Mouse (Mus musculus) limb, embryonic 10.5 days (tissue): ENCODE measurements around the gene Vmn1r100. TPM values are rescaled to one million over a fixed set of nuclear protein-coding genes. Genes with fewer than 3 reads are reported as not detected.
"Not testable (repeated sequence)": the region's sequence is repeated elsewhere in the genome, so short reads cannot be mapped to it uniquely, and the experiment has no call there.

ENCODE experiments used
- DNase-seq: peaks from one replicate; pipeline ENCODE4 v3.0.0-alpha.2; 2017; ENCODE audit warnings: low spot score
- H3K27ac ChIP-seq: fragments of 300-500 bp; sonication (generic); 2 replicates; pipeline ENCODE4 v1.5.1; 2016; ENCODE audit warnings: mild to moderate bottlenecking
- H3K27me3 ChIP-seq: fragments of 300-500 bp; sonication (generic); 2 replicates; pipeline ENCODE4 v1.6.1; 2016; ENCODE audit warnings: low read depth, mild to moderate bottlenecking; ENCODE audit not compliant: poor library complexity, severe bottlenecking
- H3K36me3 ChIP-seq: fragments of 300-500 bp; sonication (generic); 2 replicates; pipeline ENCODE4 v1.6.1; 2016; ENCODE audit warnings: mild to moderate bottlenecking, moderate library complexity
- H3K4me1 ChIP-seq: fragments of 300-500 bp; sonication (generic); 2 replicates; pipeline ENCODE4 v1.6.1; 2016
- H3K4me3 ChIP-seq: fragments of 300-500 bp; sonication (generic); 2 replicates; pipeline ENCODE4 v1.5.1; 2016; ENCODE audit warnings: mild to moderate bottlenecking, moderate library complexity
- H3K9me3 ChIP-seq: fragments of 300-500 bp; sonication (generic); replicated peaks from 2 replicates; pipeline ENCODE4 v1.6.1; 2016; ENCODE audit warnings: mild to moderate bottlenecking
- WGBS: fragments of 180-500 bp; shearing (Covaris S2); methylation state at CpG from one replicate; pipeline ENCODE4 v1.1.7; 2016; 5-methylcytosine and 5-hydroxymethylcytosine counted together
- polyA plus RNA-seq: library from polyadenylated mRNA; unstranded; fragments of >200 nt; fragmentation: Nextera tagmentation; extraction: Ambion mirVana; gene quantifications from 2 replicates; pipeline ENCODE4 v1.2.1, GENCODE M21; 2016

Gene Vmn1r100
- not detected in 2 replicates for polyA plus RNA-seq

GRCm38 (mm10) chr7:20417642-20418041, at the start of gene Vmn1r100:
TSS of gene Vmn1r100 (plus strand) at chr7:20417942.
- not testable (repeated sequence) for H3K4me1 ChIP-seq, H3K27me3 ChIP-seq, H3K27ac ChIP-seq, DNase-seq, H3K4me3 ChIP-seq, H3K36me3 ChIP-seq, H3K9me3 ChIP-seq
- WGBS = no CpG with 5 or more reads among the region's 3 CpGs

- not testable (repeated sequence) for H3K9me3 ChIP-seq, H3K27me3 ChIP-seq, H3K36me3 ChIP-seq, H3K4me3 ChIP-seq, H3K4me1 ChIP-seq, H3K27ac ChIP-seq, DNase-seq
- no CpG with 5 or more reads among the region's 1 CpGs for WGBS
These were observed 42.4 kb upstream of the Vmn1r100 start, which contains the start of gene Gm5728 for GRCm38 (mm10) chr7:20375310-20375709. TSS of gene Gm5728 (minus strand) at chr7:20375410.

GRCm38 (mm10) chr7:20442493-20442892, 24.8 kb downstream of the Vmn1r100 start, which contains the start of gene Vmn1r101:
TSS of gene Vmn1r101 (minus strand) at chr7:20442593.
- not testable (repeated sequence) for H3K27ac ChIP-seq, H3K36me3 ChIP-seq, H3K27me3 ChIP-seq, H3K9me3 ChIP-seq, H3K4me1 ChIP-seq, H3K4me3 ChIP-seq, DNase-seq
- no CpG with 5 or more reads among the region's 2 CpGs for WGBS

Other genes starting within 250 kb of the Vmn1r100 start
- gene Vmn1r94, start 249.6 kb upstream of the Vmn1r100 start, polyA plus RNA-seq = not detected in 2 replicates
- gene Vmn1r95, start 224.2 kb upstream of the Vmn1r100 start, polyA plus RNA-seq = not detected in 2 replicates
- not detected in 2 replicates for gene Gm6164, start 212.3 kb upstream of the Vmn1r100 start, polyA plus RNA-seq
- not detected in 2 replicates for gene Gm4498, start 184.1 kb upstream of the Vmn1r100 start, polyA plus RNA-seq
- gene Gm5890, start 155.1 kb upstream of the Vmn1r100 start, polyA plus RNA-seq = not detected in 2 replicates
- not detected in 2 replicates for gene Gm4133, start 83.9 kb upstream of the Vmn1r100 start, polyA plus RNA-seq
- not detected in 2 replicates for gene Gm5728, start 42.5 kb upstream of the Vmn1r100 start, polyA plus RNA-seq
- not detected in 2 replicates for gene Vmn1r101, start 24.7 kb downstream of the Vmn1r100 start, polyA plus RNA-seq
- gene Gm10670, start 57.0 kb downstream of the Vmn1r100 start, polyA plus RNA-seq = not detected in 2 replicates
- gene Vmn1r103, start 92.6 kb downstream of the Vmn1r100 start, polyA plus RNA-seq = not detected in 2 replicates
- not detected in 2 replicates for gene Vmn1r104, start 115.9 kb downstream of the Vmn1r100 start, polyA plus RNA-seq
- gene Gm5726, start 127.8 kb downstream of the Vmn1r100 start, polyA plus RNA-seq = not detected in 2 replicates
- gene Gm4141, start 158.3 kb downstream of the Vmn1r100 start, polyA plus RNA-seq = not detected in 2 replicates
- not detected in 2 replicates for gene Gm4513, start 181.1 kb downstream of the Vmn1r100 start, polyA plus RNA-seq